Mouse (Mus musculus) mouse trophoblast stem cell (cell line): ENCODE measurements around the gene Tmem14c.

Experiments
- in situ Hi-C, 2 experiments: fragments of 300-500 bp; cut with MseI, MboI; formaldehyde crosslinking; loops; 2 replicates in 1 of 2; 3 replicates in 1 of 2; pipeline ENCODE4 v1.15.1; 2025

The Tmem14c gene

GRCm38 (mm10) chr13:41006244-41006643 is 9.8 kb upstream of the Tmem14c start:
- in situ Hi-C loops, result no loop called here

- in situ Hi-C loops, result no loop called here
Measured at GRCm38 (mm10) chr13:41008271-41008670, 7.8 kb upstream of the Tmem14c start.

GRCm38 (mm10) chr13:41008946-41009345 is 7.1 kb upstream of the Tmem14c start:
- in situ Hi-C loops, result no loop called here

- in situ Hi-C loops, result no loop called here
Measured at GRCm38 (mm10) chr13:41016797-41017405, 809 bp downstream of the Tmem14c start.

GRCm38 (mm10) chr13:41017832-41018231 is 1.7 kb downstream of the Tmem14c start:
- in situ Hi-C loops, result no loop called here

GRCm38 (mm10) chr13:41018236-41018635 is 2.1 kb downstream of the Tmem14c start:
- in situ Hi-C loops, result no loop called here

GRCm38 (mm10) chr13:41018756-41019591 is 2.9 kb downstream of the Tmem14c start:
- in situ Hi-C loops, result no loop called here

- in situ Hi-C loops, result no loop called here
Measured at GRCm38 (mm10) chr13:41020494-41020893, 4.4 kb downstream of the Tmem14c start.

- in situ Hi-C loops, result no loop called here
Measured at GRCm38 (mm10) chr13:41021607-41022006, 5.5 kb downstream of the Tmem14c start.

GRCm38 (mm10) chr13:41022099-41022498 is 6.0 kb downstream of the Tmem14c start:
- in situ Hi-C loops, result no loop called here

GRCm38 (mm10) chr13:41030098-41030497 is 14.0 kb downstream of the Tmem14c start:
- in situ Hi-C loops, result no loop called here

GRCm38 (mm10) chr13:41042511-41042910 is 26.4 kb downstream of the Tmem14c start:
- in situ Hi-C loops, result no loop called here

GRCm38 (mm10) chr13:41045901-41046300 is 29.8 kb downstream of the Tmem14c start:
- in situ Hi-C loops, result no loop called here

GRCm38 (mm10) chr13:41047280-41047679 is 31.2 kb downstream of the Tmem14c start:
- in situ Hi-C loops, result no loop called here

GRCm38 (mm10) chr13:41051965-41052364 is 35.9 kb downstream of the Tmem14c start:
- in situ Hi-C loops, result no loop called here

GRCm38 (mm10) chr13:41067618-41068017 is 51.5 kb downstream of the Tmem14c start:
- in situ Hi-C loops, result no loop called here

GRCm38 (mm10) chr13:41071617-41072016 is 55.5 kb downstream of the Tmem14c start:
- in situ Hi-C loops, result no loop called here
